Mouse (Mus musculus) c-Kit-positive CD71-positive TER-119-positive erythroid progenitor cells, embryonic 14.5 days (primary cell): Measurements from ENCODE around the gene Olfr851.

Source experiments
- DNase-seq: peaks from one replicate; pipeline ENCODE4 v3.0.0-alpha.2; 2013; ENCODE audit warnings: low spot score

The Olfr851 gene

DNA sequence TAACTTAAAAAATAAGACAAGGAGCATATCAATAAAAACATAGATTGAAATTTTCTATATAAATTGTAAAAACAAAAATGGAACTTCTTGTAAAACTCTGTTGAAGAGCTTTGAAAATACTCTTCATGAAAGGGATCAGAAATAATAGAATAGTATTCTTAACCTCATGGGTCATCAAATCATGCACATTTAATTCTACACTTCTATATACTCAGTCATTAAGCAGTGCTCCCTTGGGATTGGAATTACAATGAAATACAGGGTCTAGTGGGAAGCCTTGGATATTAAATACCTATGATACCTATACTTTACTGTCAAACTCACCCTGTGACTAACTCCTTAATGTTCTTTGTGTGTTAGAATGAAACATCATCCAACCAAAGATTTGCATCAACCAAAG is at the start of gene Olfr851:
Gene Olfr851, plus strand, starts transcription at position 301 of the 400 bp plus-strand sequence.
- DNase-seq, result no peak

DNA sequence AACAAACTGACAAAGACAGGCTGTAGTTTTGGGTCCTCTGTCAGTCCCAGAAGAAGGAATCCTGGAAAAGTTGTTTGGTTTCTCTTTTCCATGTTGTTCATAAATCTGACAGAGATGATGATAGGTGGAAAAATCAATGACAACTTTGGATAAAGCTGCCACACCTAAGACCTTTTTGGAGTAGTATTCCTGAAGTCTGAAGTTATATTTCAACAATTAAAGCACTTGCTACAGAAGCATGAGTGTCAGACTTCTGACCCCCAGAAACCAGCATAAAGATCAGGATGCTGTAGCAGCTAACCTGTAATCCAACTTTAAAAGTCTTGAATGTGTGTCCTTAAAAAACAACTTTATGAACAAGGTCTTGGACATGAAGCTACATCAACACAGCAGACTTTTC is 14.9 kb upstream of the Olfr851 start, which contains the start of gene Olfr850:
Gene Olfr850, minus strand, starts transcription at position 101 of the 400 bp plus-strand sequence.
- DNase-seq, result no peak

DNA sequence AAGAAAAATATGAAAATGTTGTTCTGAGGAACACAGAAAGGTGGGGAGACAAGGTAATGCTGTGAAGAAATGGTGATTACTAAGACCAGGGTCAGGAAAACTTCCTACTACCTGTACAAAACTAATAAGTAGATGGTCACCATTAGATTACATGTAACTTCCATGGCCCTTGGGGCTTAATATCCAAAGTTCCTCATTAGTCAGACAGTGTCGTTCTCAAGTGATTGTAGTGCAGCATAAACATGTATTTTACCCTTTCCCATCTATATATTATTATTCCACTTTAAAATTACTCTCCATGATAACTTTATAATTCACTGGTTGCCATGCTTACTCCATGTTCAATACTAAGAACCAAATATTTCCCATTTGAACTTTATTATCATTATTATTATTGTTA is 47.9 kb downstream of the Olfr851 start, which contains the start of gene Olfr853:
Gene Olfr853, minus strand, starts transcription at position 101 of the 400 bp plus-strand sequence.
- no peak for DNase-seq
